Mouse (Mus musculus) olfactory bulb, adult 2 months (tissue): ENCODE measurements around the gene Sik2.

Source experiments
- CTCF ChIP-seq: fragments of 200-500 bp; IDR thresholded peaks from 2 replicates; pipeline ENCODE4 v1.5.1; 2012; ENCODE audit warnings: low read depth, mild to moderate bottlenecking, low read length, moderate library complexity; ENCODE audit not compliant: insufficient read depth
- POLR2A ChIP-seq: fragments of 200-500 bp; IDR thresholded peaks from 2 replicates; pipeline ENCODE4 v1.6.1; 2012; ENCODE audit warnings: mild to moderate bottlenecking, low read depth, low read length, moderate library complexity; ENCODE audit not compliant: insufficient read depth

DNA sequence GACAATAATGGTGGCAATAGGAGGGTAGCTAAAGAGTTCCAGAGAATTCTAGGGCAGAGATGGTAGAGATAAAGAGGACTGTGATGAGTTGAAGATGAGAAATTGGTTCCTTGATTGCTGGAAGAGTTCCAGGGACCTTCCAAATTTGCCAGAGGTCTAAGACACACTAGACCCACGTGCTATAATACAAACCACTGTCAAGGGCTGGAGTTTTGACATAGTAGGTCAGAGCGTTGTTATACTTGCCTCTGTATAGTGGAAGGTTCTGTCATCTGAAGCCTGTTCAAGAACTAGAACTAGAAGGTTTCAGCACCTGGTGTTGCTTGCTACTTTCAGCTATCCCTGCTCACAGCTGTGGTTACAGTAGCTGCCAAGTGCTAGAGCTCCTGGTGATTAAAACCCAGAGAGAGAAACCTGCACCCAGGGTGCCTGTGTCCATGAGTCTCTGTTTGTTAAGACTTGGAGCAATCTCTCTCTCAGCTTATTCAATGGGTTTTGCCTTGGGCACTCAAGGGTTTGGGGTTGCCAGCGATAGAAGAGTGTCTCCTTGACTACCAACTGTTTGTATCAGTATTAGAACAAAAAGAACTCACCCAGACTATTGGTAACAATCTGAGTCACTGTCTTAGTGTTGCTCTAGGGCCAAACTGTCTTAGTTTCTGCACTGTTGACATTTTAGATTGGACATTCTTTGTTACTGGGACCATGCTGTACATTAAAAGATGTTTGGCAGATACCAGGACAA lies 24.1 kb upstream of the Sik2 start:
- TF ChIP-seq CTCF (no peak), POLR2A (no peak)
